Comparison of ENCODE assay signal across 7 mouse cellular contexts in genomic region chr10:117224102-117224990, GRCm38 (mm10). TPM values are rescaled to one million over a fixed set of nuclear protein-coding genes. Genes with fewer than 3 reads are reported as not detected.
DNase-seq lines count a peak whose midpoint lies in the region; ATAC-seq lines count a peak whose summit lies in the region.

Yeats4 (minus strand) TSS chr10:117224507.

- no peaks in the 10 kb centered on the region for H3K9me3 ChIP-seq in embryonic facial prominence, embryonic 11.5 days (replicated peaks; ENCODE audit: control insufficient read depth, low read length)
- no peaks in the 10 kb centered on the region for H3K9me3 ChIP-seq in limb, embryonic 11.5 days (ENCODE audit: control insufficient read depth, low read length)
- no peaks in the 10 kb centered on the region for H3K9me3 ChIP-seq in midbrain, embryonic 14.5 days (ENCODE audit: control insufficient read depth, low read length)

- H3K4me1 ChIP-seq in embryonic facial prominence, embryonic 11.5 days (ENCODE audit: control insufficient read depth, insufficient read depth, low read length): no peaks in the 10 kb centered on the region
- H3K4me1 ChIP-seq in limb, embryonic 11.5 days (ENCODE audit: control insufficient read depth, insufficient read depth, low read length): no peaks in the 10 kb centered on the region
- H3K4me1 ChIP-seq in midbrain, embryonic 14.5 days (ENCODE audit: control insufficient read depth, insufficient read depth, low read length): peaks cover 19% of the 10 kb centered on the region

- DNase-seq in adrenal gland, postnatal 14 days: peak; percentile 96
- DNase-seq in embryonic facial prominence, embryonic 11.5 days (ENCODE audit: low spot score): peak; percentile 94
- peak; percentile 100 for DNase-seq in heart, adult 11 months
- peak; percentile 99 for DNase-seq in kidney, adult 18-20 months
- DNase-seq in limb, embryonic 11.5 days (ENCODE audit: low spot score): peak; percentile 96
- DNase-seq in midbrain, embryonic 14.5 days: peak; percentile 97
- DNase-seq in spleen, adult 18-20 months: peak; percentile 92 to 95

- peak; percentile 94 for ATAC-seq in embryonic facial prominence, embryonic 11.5 days (replicated peaks; ENCODE audit: insufficient number of reproducible peaks, low FRiP score, low TSS enrichment, low read depth)
- peak; percentile 93 for ATAC-seq in limb, embryonic 11.5 days (ENCODE audit: insufficient number of reproducible peaks, low FRiP score, low TSS enrichment, low read depth)
- ATAC-seq in midbrain, embryonic 14.5 days (ENCODE audit: low FRiP score, low TSS enrichment): peak; percentile 96

- H3K27me3 ChIP-seq in embryonic facial prominence, embryonic 11.5 days (ENCODE audit: control insufficient read depth, insufficient read depth, low read length): no peaks in the 10 kb centered on the region
- H3K27me3 ChIP-seq in limb, embryonic 11.5 days (ENCODE audit: control insufficient read depth, insufficient read depth, low read length): no peaks in the 10 kb centered on the region
- H3K27me3 ChIP-seq in midbrain, embryonic 14.5 days (ENCODE audit: control insufficient read depth, insufficient read depth, low read length): no peaks in the 10 kb centered on the region

- H3K36me3 ChIP-seq in embryonic facial prominence, embryonic 11.5 days (replicated peaks; ENCODE audit: control insufficient read depth, insufficient read depth, low read depth, low read length): peaks cover 11% of the 10 kb centered on the region; the same call in 1 of the 2 replicates
- H3K36me3 ChIP-seq in limb, embryonic 11.5 days (ENCODE audit: control insufficient read depth, insufficient read depth, low read length): peaks cover 6% of the 10 kb centered on the region; the same call in 1 of the 2 replicates
- H3K36me3 ChIP-seq in midbrain, embryonic 14.5 days (ENCODE audit: control insufficient read depth, insufficient read depth, low read length): peaks cover 31% of the 10 kb centered on the region

- H3K9ac ChIP-seq in embryonic facial prominence, embryonic 11.5 days (replicated peaks; ENCODE audit: low read length): peak within 1 kb of the TSS; percentile 96
- H3K9ac ChIP-seq in limb, embryonic 11.5 days (ENCODE audit: low read length): peak within 1 kb of the TSS; percentile 95
- H3K9ac ChIP-seq in midbrain, embryonic 14.5 days (replicated peaks; ENCODE audit: low read length): peak within 1 kb of the TSS; percentile 96

- H3K4me2 ChIP-seq in embryonic facial prominence, embryonic 11.5 days (ENCODE audit: low read depth, low read length): peak within 1 kb of the TSS; percentile 75
- H3K4me2 ChIP-seq in limb, embryonic 11.5 days (ENCODE audit: low read depth, severe bottlenecking): peak within 1 kb of the TSS; percentile 48
- H3K4me2 ChIP-seq in midbrain, embryonic 14.5 days (ENCODE audit: low read length): peak within 1 kb of the TSS; percentile 60

- 1% methylated on average over 54 of the region's 63 CpGs for WGBS in embryonic facial prominence, embryonic 11.5 days
- WGBS in limb, embryonic 11.5 days: 1% methylated on average over 62 of the region's 63 CpGs
- 1% methylated on average over 62 of the region's 63 CpGs for WGBS in midbrain, embryonic 14.5 days

- peak within 1 kb of the TSS; percentile 78 for H3K4me3 ChIP-seq in embryonic facial prominence, embryonic 11.5 days (ENCODE audit: low read depth, low read length)
- H3K4me3 ChIP-seq in limb, embryonic 11.5 days (ENCODE audit: low read depth, low read length): peak within 1 kb of the TSS; percentile 83
- peak within 1 kb of the TSS; percentile 75 for H3K4me3 ChIP-seq in midbrain, embryonic 14.5 days (replicated peaks; ENCODE audit: low read depth, low read length)

- H3K27ac ChIP-seq in embryonic facial prominence, embryonic 11.5 days (replicated peaks; ENCODE audit: low read depth, low read length): peak within 1 kb of the TSS; percentile 96
- H3K27ac ChIP-seq in limb, embryonic 11.5 days (replicated peaks; ENCODE audit: low read depth, low read length): peak within 1 kb of the TSS; percentile 93
- peak within 1 kb of the TSS; percentile 99 for H3K27ac ChIP-seq in midbrain, embryonic 14.5 days (replicated peaks; ENCODE audit: low read depth, low read length)

RNA-seq across cellular contexts. Expression of gene Yeats4, which starts in this region (rescaled TPM):
- total RNA-seq in adrenal gland, postnatal 14 days (2021): 44.3 and 44.6 TPM in 2 replicates
- polyA plus RNA-seq in embryonic facial prominence, embryonic 11.5 days (2014; fragmentation: Nextera tagmentation; extraction: Ambion mirVana): 135 and 148 TPM in 2 replicates
- 131 TPM in 2 replicates for polyA plus RNA-seq in limb, embryonic 11.5 days (2014; fragmentation: Nextera tagmentation; extraction: Ambion mirVana)
- 144 and 145 TPM in 2 replicates for polyA plus RNA-seq in midbrain, embryonic 14.5 days (2014; fragmentation: Nextera tagmentation; extraction: Ambion mirVana)

Comparison
In these comparisons a context has a peak if more than half of its experiments do, and no peak if none do; other contexts are left out.
1. Peak in every context shown above with its lines: DNase-seq, ATAC-seq, H3K4me3 ChIP-seq and H3K27ac ChIP-seq.